10 mouse cellular contexts compared by ENCODE assay signal in genomic region chr16:95209011-95209466, GRCm38 (mm10). TPM values are rescaled to one million over a fixed set of nuclear protein-coding genes. Genes with fewer than 3 reads are reported as not detected.
A peak's percentile ranks its signal among the peaks of the same experiment; 100 is the strongest.
DNase-seq lines count a peak whose midpoint lies in the region; ATAC-seq and TF ChIP-seq lines count a peak whose summit lies in the region.
"Had no signal": no experiment of that assay in that cellular context is flagged by ENCODE, and none has a peak within 500 bp of the region (broad histone marks: within the 10 kb centered on the region; RNA-seq: fewer than 3 reads in every experiment).

No protein-coding gene starts in this region.

- TF ChIP-seq CTCF in lung, postnatal 0 days (IDR thresholded peaks at IDR 0.05) = peak; percentile 70

- DNase-seq in cerebellum, postnatal 4 days (ENCODE audit: low spot score in 2 of 2) = no peak
- peak; percentile 52 for DNase-seq in ovary, postnatal 36 days (ENCODE audit: low spot score)
- no peak for DNase-seq in ovary, postnatal 14 days (ENCODE audit: low spot score)
- peak; percentile 18 for DNase-seq in forelimb bud, embryonic 11.5 days (ENCODE audit: low read depth, low spot score)
- DNase-seq in lung, postnatal 0 days (ENCODE audit: low spot score) = peak; percentile 75
- no peak for DNase-seq in frontal cortex, postnatal 10 days (ENCODE audit: low spot score in 2 of 2)
- DNase-seq in liver, embryonic 11.5 days (ENCODE audit: low spot score) = no peak

- peak; percentile 72; the same call in 1 of the 2 replicates for ATAC-seq in cerebellum, adult (ENCODE audit: insufficient number of reproducible peaks, low FRiP score, low TSS enrichment)
- ATAC-seq in lung, postnatal 0 days = peak; percentile 81
- no peak for ATAC-seq in liver, embryonic 11.5 days (replicated peaks; ENCODE audit: low FRiP score)

- no peaks in the 10 kb centered on the region for H3K27me3 ChIP-seq in lung, postnatal 0 days (replicated peaks; ENCODE audit: insufficient read depth, low read length)
- H3K27me3 ChIP-seq in liver, embryonic 11.5 days (replicated peaks; ENCODE audit: control insufficient read depth, insufficient read depth, low read length) = no peaks in the 10 kb centered on the region
- H3K27me3 ChIP-seq: embryonic facial prominence, embryonic 12.5 days had no signal

- H3K4me3 ChIP-seq in lung, postnatal 0 days (ENCODE audit: low read depth, low read length) = no peak overlapping the region
- no peak overlapping the region for H3K4me3 ChIP-seq in liver, embryonic 11.5 days (ENCODE audit: low read depth, low read length)
- H3K4me3 ChIP-seq: embryonic facial prominence, embryonic 12.5 days had no signal

- no peaks in the 10 kb centered on the region for H3K4me1 ChIP-seq in lung, postnatal 0 days (ENCODE audit: insufficient read depth, low read depth, low read length)
- H3K4me1 ChIP-seq in liver, embryonic 11.5 days (replicated peaks; ENCODE audit: control insufficient read depth, insufficient read depth, low read length) = no peaks in the 10 kb centered on the region
- H3K4me1 ChIP-seq: embryonic facial prominence, embryonic 12.5 days had no signal

- H3K9me3 ChIP-seq in lung, postnatal 0 days (ENCODE audit: low read length) = no peaks in the 10 kb centered on the region
- H3K9me3 ChIP-seq in liver, embryonic 11.5 days (ENCODE audit: control insufficient read depth, low read length) = no peaks in the 10 kb centered on the region
- H3K9me3 ChIP-seq: embryonic facial prominence, embryonic 12.5 days had no signal

- H3K36me3 ChIP-seq in lung, postnatal 0 days (ENCODE audit: insufficient read depth, low read length) = no peaks in the 10 kb centered on the region
- H3K36me3 ChIP-seq in liver, embryonic 11.5 days (ENCODE audit: control insufficient read depth, insufficient read depth, low read length) = no peaks in the 10 kb centered on the region
- H3K36me3 ChIP-seq: embryonic facial prominence, embryonic 12.5 days had no signal

- no peak overlapping the region for H3K4me2 ChIP-seq in lung, postnatal 0 days (replicated peaks; ENCODE audit: low read depth, low read length)
- no peak overlapping the region for H3K4me2 ChIP-seq in liver, embryonic 11.5 days
- H3K4me2 ChIP-seq: embryonic facial prominence, embryonic 12.5 days had no signal

- no peak overlapping the region for H3K9ac ChIP-seq in lung, postnatal 0 days (replicated peaks; ENCODE audit: low read depth)
- H3K9ac ChIP-seq in liver, embryonic 11.5 days (ENCODE audit: low read depth, low read length) = no peak overlapping the region
- H3K9ac ChIP-seq: embryonic facial prominence, embryonic 12.5 days; liver, embryonic 14.5 days had no signal

- 23% methylated on average over 1 of the region's 1 CpGs for WGBS in lung, postnatal 0 days
- WGBS in liver, embryonic 11.5 days = 41% methylated on average over 1 of the region's 1 CpGs

- TF ChIP-seq EP300 in lung, postnatal 0 days (IDR thresholded peaks at IDR 0.05) = no peak

- no peak overlapping the region for H3K27ac ChIP-seq in lung, postnatal 0 days (ENCODE audit: low read length)
- no peak overlapping the region for H3K27ac ChIP-seq in liver, embryonic 11.5 days (ENCODE audit: low read depth, low read length)
- H3K27ac ChIP-seq: embryonic facial prominence, embryonic 12.5 days; liver, embryonic 14.5 days had no signal

RNA-seq across cellular contexts. Expression of gene Kcnj15, which starts 48.3 kb away (rescaled TPM):
- 11.5 and 15.8 TPM in 2 replicates for polyA plus RNA-seq in lung, postnatal 0 days (2015; fragmentation: Nextera tagmentation; extraction: Ambion mirVana)
- 0.34 and 0.56 TPM in 2 replicates for polyA plus RNA-seq in liver, embryonic 11.5 days (2014; fragmentation: Nextera tagmentation; extraction: Ambion mirVana)

Comparison
In these comparisons a context has a peak if more than half of its experiments do, and no peak if none do; other contexts are left out.
1. DNase-seq: peak in ovary, postnatal 36 days (single experiment), forelimb bud, embryonic 11.5 days (single experiment) and lung, postnatal 0 days (single experiment); none in cerebellum, postnatal 4 days (0 of 2), ovary, postnatal 14 days (single experiment), frontal cortex, postnatal 10 days (0 of 2) and liver, embryonic 11.5 days (single experiment).